Mouse (Mus musculus): ENCODE measurements around the gene Hmmr.

Gene Hmmr

DNA sequence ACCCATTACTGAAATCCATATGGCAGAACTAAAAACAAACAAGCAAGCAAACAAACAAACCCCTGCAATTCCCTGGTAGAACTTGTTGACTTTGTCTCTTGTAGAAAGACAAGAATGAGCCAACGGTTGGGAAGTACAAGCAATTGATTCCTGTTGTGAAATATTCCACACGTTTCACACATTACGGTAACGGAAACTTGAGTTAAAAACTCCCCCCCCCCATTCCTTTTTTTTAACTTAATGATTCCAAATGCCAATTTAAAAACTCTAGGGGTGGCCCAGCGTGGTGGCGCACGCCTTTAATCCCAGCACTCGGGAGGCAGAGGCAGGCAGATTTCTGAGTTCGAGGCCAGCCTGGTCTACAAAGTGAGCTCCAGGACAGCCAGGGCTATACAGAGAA is 38.1 kb downstream of the Hmmr start, which contains the start of gene Mat2b:
Mat2b (minus strand) TSS at position 101 of the 400 bp plus-strand sequence.
- DNase-seq (ENCODE audit: low read depth, low spot score) = no peak

DNA sequence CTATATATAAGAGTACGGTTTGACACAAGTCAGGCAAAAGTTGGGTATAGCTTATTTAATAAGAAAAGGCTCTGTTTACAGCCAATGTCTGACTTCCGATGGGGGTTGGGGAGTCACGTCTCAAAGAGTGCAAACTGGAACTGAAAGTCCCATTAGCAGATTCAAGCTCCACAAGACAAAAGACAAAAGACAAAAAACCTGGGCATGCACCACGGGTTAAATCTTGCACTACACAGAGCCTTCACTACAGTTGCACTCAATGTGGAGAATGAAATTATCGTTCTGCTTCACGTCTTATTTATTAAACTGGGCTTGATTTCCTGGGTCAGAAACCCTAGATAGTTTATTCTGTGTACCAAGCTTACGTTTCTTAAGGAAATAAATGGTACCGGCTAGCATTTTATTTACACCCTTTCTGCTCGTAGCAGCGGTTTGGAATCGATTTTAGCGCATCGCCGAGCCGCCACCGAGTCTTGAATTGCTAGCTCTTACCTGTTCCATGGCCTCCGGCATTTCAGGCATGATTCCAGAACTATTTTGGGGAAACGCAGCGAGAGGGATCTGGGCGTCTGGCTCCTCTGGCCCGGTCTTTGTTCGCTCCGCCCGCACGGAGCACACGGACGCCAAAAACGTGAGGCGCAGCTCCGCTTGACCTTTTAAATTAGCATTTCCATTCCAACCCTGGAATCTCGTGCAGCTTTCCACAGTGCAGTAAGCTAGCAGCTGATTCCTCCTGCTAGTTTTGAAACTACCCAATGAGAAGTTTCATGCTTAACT is 38.7 kb downstream of the Hmmr start:
- DNase-seq (ENCODE audit: low read depth, low spot score) = peak; percentile 68

DNA sequence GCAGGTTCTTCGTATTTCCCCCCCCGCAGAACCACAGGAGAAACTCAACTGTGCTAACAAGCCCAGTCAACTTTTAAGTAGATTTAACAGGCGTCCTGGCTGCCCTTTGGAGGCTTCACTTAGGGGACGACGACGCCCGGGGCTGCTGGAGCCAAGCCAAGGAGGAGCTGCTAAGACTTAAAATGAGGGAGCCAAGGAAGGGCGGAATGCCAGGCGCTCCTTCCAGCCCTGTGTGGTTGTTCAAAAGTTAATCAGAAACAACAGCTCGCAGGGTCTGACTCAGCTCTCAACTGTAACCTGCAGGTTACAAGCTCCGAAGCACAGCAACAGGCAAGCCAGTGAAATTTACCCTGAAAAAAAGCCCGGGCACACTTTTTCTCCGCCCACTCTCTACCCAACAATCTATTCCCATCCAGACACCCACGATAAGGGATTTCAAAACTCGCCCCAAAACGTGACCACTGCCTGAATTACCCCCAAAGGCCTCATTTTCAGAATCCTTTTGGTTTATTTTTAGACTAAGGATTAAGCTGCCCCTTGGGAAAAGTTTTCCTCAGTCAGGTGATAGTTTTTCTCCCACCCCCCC is 39.8 kb downstream of the Hmmr start:
- DNase-seq (ENCODE audit: low read depth, low spot score) = peak; percentile 70

DNA sequence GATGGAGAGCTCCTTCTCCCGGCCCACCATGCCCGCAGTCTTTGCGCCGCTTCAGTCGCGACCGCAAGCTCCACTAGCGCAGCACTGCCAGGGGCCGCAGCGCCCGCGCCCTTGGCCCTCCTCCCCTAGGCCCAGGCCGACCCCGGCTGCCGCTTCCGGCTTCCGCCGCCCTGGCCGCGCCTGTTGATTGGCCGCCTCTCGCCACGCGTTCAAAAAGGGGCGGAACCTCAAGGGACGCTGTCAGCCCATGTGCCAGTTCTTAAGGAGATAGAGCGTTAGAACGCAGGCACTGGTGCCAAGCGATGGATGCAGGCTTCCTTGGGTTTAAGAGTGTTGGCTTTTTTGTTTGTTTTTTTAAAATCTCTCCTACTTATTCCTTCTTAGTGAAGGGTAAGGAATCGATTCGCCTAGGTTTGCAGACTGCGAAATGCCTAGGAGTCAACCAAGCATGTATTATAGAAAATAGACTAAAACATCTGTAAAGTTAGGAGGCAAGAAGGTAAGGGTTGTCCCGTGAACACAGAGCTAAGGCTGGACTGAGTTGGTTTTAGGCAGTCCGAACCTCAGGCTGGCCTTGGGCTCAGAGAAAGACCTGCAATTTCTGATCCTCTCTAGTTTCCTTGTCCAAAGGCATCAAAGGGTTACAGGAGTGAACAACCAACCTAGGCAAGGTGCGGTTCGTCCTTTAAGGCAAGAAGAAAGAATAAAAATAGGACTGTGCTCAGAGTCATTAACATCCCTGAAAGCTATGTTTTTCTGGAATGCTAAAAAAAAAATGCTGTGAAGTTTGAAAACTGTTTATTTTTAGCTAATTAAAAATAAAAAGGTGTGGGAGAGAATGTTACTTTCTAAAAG is 40.5 kb downstream of the Hmmr start:
- DNase-seq (ENCODE audit: low read depth, low spot score) = peak; percentile 91

DNA sequence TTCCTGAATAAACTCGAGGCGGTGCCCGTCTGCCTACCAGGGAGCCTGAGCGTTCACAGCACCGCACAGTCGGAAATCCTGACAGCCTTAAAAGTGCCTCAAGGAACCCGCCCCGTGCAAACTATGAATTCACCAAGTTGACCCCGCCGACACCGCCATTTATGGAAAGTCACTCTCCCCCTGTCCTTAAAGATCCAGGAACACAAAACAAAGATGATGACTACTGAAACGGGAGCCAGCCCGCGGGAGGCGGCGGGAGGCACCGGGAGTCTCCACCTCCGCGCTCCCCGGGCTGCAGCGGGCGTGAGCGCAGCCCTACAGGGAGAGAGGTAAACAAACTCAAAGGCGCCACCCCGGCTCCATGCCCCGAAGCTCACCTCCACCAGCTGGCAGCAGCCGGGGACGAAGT is 41.1 kb downstream of the Hmmr start:
- DNase-seq (ENCODE audit: low read depth, low spot score) = no peak

DNA sequence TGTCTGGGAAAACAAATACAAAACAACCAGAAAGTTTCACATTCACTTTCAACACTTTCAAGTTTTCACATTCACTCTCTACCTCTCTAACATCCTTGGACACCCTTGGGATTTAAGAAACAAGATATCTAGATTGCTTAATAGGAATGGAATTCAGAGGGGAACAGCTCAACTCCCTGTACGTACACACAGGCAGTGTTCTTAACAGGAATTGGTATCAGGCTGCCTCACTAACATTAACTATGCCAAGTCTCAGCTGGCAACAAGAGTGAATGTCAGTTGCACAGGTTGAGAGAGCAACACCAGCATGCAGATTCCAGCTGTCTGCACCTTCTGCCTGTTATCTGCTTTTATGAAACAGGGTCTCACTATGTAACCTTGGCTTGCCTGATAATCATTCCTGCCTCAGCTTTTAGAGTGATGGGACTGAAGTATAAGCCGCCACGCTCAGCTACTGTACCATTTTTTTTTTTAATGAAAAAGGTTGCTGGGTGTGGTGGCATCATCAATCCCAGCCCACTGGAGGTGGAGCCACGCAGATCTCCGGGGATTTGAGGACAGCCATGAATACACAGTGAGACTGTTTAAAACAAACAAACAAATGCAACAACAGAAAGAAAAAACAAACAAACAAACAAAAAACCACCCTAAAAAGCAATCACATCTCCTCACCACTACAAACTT is 42.6 kb downstream of the Hmmr start:
- DNase-seq (ENCODE audit: low read depth, low spot score) = peak; percentile 39

DNA sequence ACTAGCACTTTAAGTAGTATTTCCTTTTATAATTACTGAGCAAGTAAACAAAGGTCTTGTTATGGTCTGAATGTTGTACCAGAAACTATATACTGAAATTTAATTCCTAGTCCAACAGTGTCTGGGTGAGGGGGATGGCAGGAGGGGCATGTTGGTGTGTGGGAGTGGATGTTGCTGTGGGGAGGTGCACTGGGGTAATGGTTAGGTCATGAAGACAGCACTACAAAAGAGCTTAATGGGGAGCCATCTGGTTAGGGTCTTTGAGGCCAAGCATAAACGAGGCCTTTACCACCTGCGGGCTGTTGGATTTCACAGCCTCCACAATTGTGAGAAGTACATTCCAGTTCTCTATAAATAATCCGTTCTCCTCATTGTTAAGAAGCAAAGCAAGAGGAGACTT is 49.9 kb downstream of the Hmmr start:
- DNase-seq (ENCODE audit: low read depth, low spot score) = no peak

DNA sequence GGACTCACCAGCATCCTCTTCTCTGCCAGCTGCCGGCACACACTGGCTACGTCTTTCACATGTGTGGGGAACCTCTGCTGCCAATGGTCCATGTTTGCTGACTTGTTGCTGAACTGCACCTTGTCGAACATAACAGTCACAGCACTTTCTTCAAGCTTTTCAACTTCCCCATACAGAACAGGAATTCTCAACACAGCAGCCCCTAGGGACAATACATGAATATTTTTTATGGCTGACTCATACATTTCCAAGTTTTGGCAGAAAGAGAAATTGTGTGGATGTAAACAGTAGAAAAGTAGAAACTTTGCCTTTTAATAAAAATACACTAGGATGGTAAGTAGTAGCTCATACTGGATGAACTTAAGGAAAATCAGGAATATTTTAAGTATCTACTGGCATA is 50.8 kb downstream of the Hmmr start:
- no peak for DNase-seq (ENCODE audit: low read depth, low spot score)

DNA sequence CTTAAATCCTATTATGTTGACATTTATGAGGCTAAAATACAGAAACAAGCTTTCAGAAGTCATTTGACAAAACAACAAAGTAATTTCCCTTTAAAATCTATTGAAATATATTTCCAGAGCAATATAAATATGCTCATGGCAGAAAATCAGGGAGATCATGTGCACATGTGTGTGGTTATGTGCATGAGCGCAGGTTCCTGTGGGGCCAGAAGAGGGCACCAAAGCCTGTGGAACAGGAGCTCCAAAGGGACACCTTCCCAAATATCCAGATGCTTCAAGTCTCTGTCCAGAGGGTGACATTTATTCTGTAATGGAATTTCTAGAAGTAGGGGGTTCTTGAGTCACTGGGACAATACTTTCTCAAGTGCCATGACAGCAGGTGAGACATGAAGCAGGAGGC is 56.1 kb downstream of the Hmmr start:
- DNase-seq (ENCODE audit: low read depth, low spot score) = no peak

DNA sequence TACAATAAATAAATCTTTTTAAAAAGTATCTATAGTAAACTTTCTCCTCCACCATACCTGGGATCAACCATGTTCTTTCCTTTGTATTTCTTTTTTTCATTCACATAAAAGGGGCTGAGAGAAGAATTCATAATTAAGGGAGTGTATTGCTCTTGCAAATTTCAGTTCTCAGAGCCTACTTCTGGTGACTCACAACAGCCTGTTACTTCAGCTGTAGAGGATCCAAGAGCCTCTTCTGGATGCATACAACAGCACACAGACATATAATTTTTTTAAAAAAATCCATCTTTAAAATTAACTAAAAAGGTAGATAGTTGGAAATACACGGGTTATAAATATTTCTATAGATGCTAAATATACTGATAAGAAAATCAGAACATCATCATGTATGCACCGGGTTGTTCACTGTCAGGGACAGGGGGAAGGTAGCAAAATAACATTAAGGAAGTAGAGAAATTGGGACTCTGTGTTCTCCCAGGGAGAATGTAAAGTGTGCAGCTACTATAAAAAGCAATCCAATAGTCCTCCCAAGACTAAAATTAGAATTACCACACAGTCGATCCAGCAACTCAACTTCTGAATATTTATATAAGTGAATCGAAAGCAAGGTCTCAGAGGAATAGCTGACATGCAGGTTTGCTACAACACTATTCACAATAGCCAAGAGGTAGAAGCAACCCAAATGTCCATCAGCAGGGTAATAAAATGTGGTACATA is 58.0 kb downstream of the Hmmr start:
- DNase-seq (ENCODE audit: low read depth, low spot score) = no peak

All from skeletal muscle tissue, adult 2 months (tissue).